Mouse (Mus musculus): ENCODE results near the gene Gm21974. TPM values are rescaled to one million over a fixed set of nuclear protein-coding genes. Genes with fewer than 3 reads are reported as not detected.
"Not testable (repeated sequence)": the region's sequence is repeated elsewhere in the genome, so short reads cannot be mapped to it uniquely, and the experiment has no call there.

The Gm21974 gene
- polyA plus RNA-seq, 1 experiment = not detected

DNA sequence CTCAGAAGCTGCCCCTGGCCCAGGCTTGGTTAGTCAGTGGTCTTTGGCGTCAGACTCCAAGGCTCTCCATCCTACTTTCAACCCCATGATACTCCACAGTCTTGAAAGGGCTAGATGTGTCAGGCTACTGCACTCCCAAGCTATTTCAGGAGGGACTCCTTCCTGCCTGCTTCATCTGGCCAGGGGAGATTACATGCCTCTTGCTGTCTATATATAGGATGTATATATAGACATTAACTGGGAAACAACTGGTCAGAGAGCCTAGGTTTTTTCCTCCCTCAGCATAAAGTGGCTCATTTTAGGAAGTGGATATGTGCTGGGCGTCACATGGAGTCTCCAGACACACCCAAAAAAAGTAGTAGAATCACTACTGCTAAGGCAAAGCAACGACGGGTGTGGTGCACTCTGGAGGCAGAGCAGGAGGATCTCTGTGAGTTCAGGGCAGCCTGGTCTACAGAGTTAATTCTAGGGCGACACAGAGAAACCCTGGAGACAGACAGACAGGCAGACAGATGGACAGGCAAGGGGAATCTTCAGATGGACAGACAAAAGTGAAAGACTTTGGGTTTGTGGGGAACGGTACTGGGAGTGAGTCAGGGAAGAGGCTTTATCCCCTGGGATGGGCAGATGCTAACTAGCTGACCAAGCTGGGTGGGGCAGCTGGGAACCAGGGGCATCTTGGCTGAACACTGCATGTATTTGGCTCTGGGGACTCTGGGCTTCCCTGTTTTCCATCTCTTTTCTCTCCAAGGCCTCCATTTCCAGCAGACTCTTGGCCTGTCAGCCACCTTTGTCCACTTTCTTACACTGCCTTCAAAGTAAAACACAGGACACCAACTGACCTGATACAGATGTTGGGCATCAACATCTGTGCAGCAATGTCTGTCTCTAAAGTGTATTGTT is 45.0 kb downstream of the Gm21974 start:
- Histone ChIP-seq H3K4me3 (replicated peaks) (no peak overlapping the region), H3K9me3 (ENCODE audit: control insufficient read depth, low read length) (no peaks in the 10 kb centered on the region), H3K4me1 (ENCODE audit: control insufficient read depth) (peaks cover 16% of the 10 kb centered on the region), H3K27me3 (ENCODE audit: control insufficient read depth) (no peaks in the 10 kb centered on the region), H3K36me3 (ENCODE audit: control insufficient read depth) (peaks cover 26% of the 10 kb centered on the region)
- TF ChIP-seq TAL1 (IDR thresholded peaks at IDR 0.05; ENCODE audit: low read length) (no peak), GATA1 (IDR thresholded peaks at IDR 0.05; ENCODE audit: low read length) (no peak)

GRCm38 (mm10) chr7:127842001-127842718 is 53.1 kb downstream of the Gm21974 start:
- no peaks in the 10 kb centered on the region for H3K27me3 ChIP-seq (ENCODE audit: control insufficient read depth)
- H3K4me1 ChIP-seq (ENCODE audit: control insufficient read depth) = peaks cover 25% of the 10 kb centered on the region
- H3K9me3 ChIP-seq (ENCODE audit: control insufficient read depth, low read length) = no peaks in the 10 kb centered on the region
- H3K4me3 ChIP-seq (replicated peaks) = peak overlapping the region; percentile 75
- H3K36me3 ChIP-seq (ENCODE audit: control insufficient read depth) = peaks cover 29% of the 10 kb centered on the region
- TF ChIP-seq TAL1 (IDR thresholded peaks at IDR 0.05; ENCODE audit: low read length) = no peak
- no peak for TF ChIP-seq GATA1 (IDR thresholded peaks at IDR 0.05; ENCODE audit: low read length)

GRCm38 (mm10) chr7:127841340-127842000 is 53.8 kb downstream of the Gm21974 start:
- H3K36me3 ChIP-seq (ENCODE audit: control insufficient read depth) = peaks cover 22% of the 10 kb centered on the region
- H3K9me3 ChIP-seq (ENCODE audit: control insufficient read depth, low read length) = no peaks in the 10 kb centered on the region
- no peaks in the 10 kb centered on the region for H3K27me3 ChIP-seq (ENCODE audit: control insufficient read depth)
- TF ChIP-seq GATA1 (IDR thresholded peaks at IDR 0.05; ENCODE audit: low read length) (no peak), TAL1 (IDR thresholded peaks at IDR 0.05; ENCODE audit: low read length) (no peak)
- H3K4me3 ChIP-seq (replicated peaks) = peak overlapping the region; percentile 75
- H3K4me1 ChIP-seq (ENCODE audit: control insufficient read depth) = peaks cover 25% of the 10 kb centered on the region

DNA sequence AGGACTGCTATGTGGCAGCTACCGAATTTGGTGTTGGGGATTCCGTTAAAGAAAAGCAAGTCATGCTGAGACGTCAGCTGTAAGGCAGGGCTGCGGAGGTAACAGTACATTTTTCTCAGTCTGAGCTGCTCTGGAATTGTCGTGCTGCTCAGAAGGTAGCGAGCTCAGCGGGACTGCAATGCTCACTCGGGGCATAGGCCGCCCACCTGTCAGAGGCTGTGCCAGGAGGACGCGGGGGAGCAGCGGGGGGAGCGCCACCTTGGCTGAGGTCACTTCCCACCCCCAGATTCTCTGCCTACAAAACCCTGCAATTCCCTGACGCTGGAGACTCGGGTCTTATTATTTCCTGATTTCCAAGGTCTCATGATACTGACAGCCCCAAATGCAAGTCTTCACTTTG is 54.4 kb downstream of the Gm21974 start:
- no peaks in the 10 kb centered on the region for H3K27me3 ChIP-seq (ENCODE audit: control insufficient read depth)
- H3K4me3 ChIP-seq (replicated peaks) = peak overlapping the region; percentile 75
- no peaks in the 10 kb centered on the region for H3K9me3 ChIP-seq (ENCODE audit: control insufficient read depth, low read length)
- H3K4me1 ChIP-seq (ENCODE audit: control insufficient read depth) = peaks cover 25% of the 10 kb centered on the region
- TF ChIP-seq GATA1 (IDR thresholded peaks at IDR 0.05; ENCODE audit: low read length) (no peak), TAL1 (IDR thresholded peaks at IDR 0.05; ENCODE audit: low read length) (no peak)
- peaks cover 17% of the 10 kb centered on the region for H3K36me3 ChIP-seq (ENCODE audit: control insufficient read depth)

GRCm38 (mm10) chr7:127840031-127840430 is 55.2 kb downstream of the Gm21974 start:
- H3K27me3 ChIP-seq (ENCODE audit: control insufficient read depth); H3K4me3 ChIP-seq (replicated peaks); H3K9me3 ChIP-seq (ENCODE audit: control insufficient read depth, low read length): not testable (repeated sequence)
- H3K4me1 ChIP-seq (ENCODE audit: control insufficient read depth) = peaks cover 25% of the 10 kb centered on the region
- peaks cover 13% of the 10 kb centered on the region for H3K36me3 ChIP-seq (ENCODE audit: control insufficient read depth)

- H3K4me3 ChIP-seq (replicated peaks); H3K36me3 ChIP-seq (ENCODE audit: control insufficient read depth); H3K27me3 ChIP-seq (ENCODE audit: control insufficient read depth); H3K9me3 ChIP-seq (ENCODE audit: control insufficient read depth, low read length): not testable (repeated sequence)
- peaks cover 25% of the 10 kb centered on the region for H3K4me1 ChIP-seq (ENCODE audit: control insufficient read depth)
Observed at GRCm38 (mm10) chr7:127837878-127838277, 57.4 kb downstream of the Gm21974 start.

GRCm38 (mm10) chr7:127837473-127837872 is 57.8 kb downstream of the Gm21974 start:
- TF ChIP-seq GATA1 (IDR thresholded peaks at IDR 0.05; ENCODE audit: low read length) = no peak
- TF ChIP-seq TAL1 (IDR thresholded peaks at IDR 0.05; ENCODE audit: low read length) = no peak
- H3K4me1 ChIP-seq (ENCODE audit: control insufficient read depth) = peaks cover 22% of the 10 kb centered on the region
- H3K27me3 ChIP-seq (ENCODE audit: control insufficient read depth) = no peaks in the 10 kb centered on the region
- no peak overlapping the region for H3K4me3 ChIP-seq (replicated peaks)
- no peaks in the 10 kb centered on the region for H3K36me3 ChIP-seq (ENCODE audit: control insufficient read depth)
- no peaks in the 10 kb centered on the region for H3K9me3 ChIP-seq (ENCODE audit: control insufficient read depth, low read length)

Other genes with a start within 250 kb of the Gm21974 start
- 16.0 and 17.8 TPM in 2 replicates for gene Bcl7c, start 186.5 kb downstream of the Gm21974 start, polyA plus RNA-seq (2012)
- 0.06 TPM in 1 of 2 replicates, not detected in the other for gene Ctf1, start 182.7 kb downstream of the Gm21974 start, polyA plus RNA-seq (2012)
- gene Ctf2, start 163.3 kb downstream of the Gm21974 start, polyA plus RNA-seq (2012) = 0.02 TPM in 1 of 2 replicates, not detected in the other
- gene Fbxl19, start 150.9 kb downstream of the Gm21974 start, polyA plus RNA-seq (2012) = 8.2 and 9.9 TPM in 2 replicates
- 0.30 and 0.44 TPM in 2 replicates for gene Orai3, start 125.6 kb downstream of the Gm21974 start, polyA plus RNA-seq (2012)
- 4.7 and 6.0 TPM in 2 replicates for gene Setd1a, start 118.8 kb downstream of the Gm21974 start, polyA plus RNA-seq (2012)
- gene Gm49388, start 109.8 kb downstream of the Gm21974 start, polyA plus RNA-seq (2012) = 0.39 TPM in 1 of 2 replicates, not detected in the other
- gene Hsd3b7, start 94.8 kb downstream of the Gm21974 start, polyA plus RNA-seq (2012) = 0.43 and 0.50 TPM in 2 replicates
- 1.4 and 1.5 TPM in 2 replicates for gene Stx4a, start 71.2 kb downstream of the Gm21974 start, polyA plus RNA-seq (2012)
- 0.01 TPM in 1 of 2 replicates, not detected in the other for gene Stx1b, start 70.9 kb downstream of the Gm21974 start, polyA plus RNA-seq (2012)
- 1.3 TPM in 2 replicates for gene Zfp646, start 19.2 kb downstream of the Gm21974 start, polyA plus RNA-seq (2012)
- gene Zfp668, start 18.6 kb downstream of the Gm21974 start, polyA plus RNA-seq (2012) = 1.3 and 1.5 TPM in 2 replicates
- gene Prss53, start 4.5 kb downstream of the Gm21974 start, polyA plus RNA-seq (2012) = 0.03 and 0.05 TPM in 2 replicates
- gene Vkorc1, start 163 bp upstream of the Gm21974 start, polyA plus RNA-seq (2012) = 0.89 and 1.3 TPM in 2 replicates
- 13.1 and 18.3 TPM in 2 replicates for gene Bckdk, start 8.6 kb upstream of the Gm21974 start, polyA plus RNA-seq (2012)
- 0.44 and 0.49 TPM in 2 replicates for gene Kat8, start 17.1 kb upstream of the Gm21974 start, polyA plus RNA-seq (2012)
- 0.04 TPM in 1 of 2 replicates, not detected in the other for gene Prss8, start 34.6 kb upstream of the Gm21974 start, polyA plus RNA-seq (2012)
- gene Prss36, start 51.3 kb upstream of the Gm21974 start, polyA plus RNA-seq (2012) = 0.21 and 0.28 TPM in 2 replicates
- 39.4 and 42.2 TPM in 2 replicates for gene Fus, start 72.0 kb upstream of the Gm21974 start, polyA plus RNA-seq (2012)
- 0.19 and 0.25 TPM in 2 replicates for gene Pycard, start 98.4 kb upstream of the Gm21974 start, polyA plus RNA-seq (2012)
- 0.02 TPM in 1 of 2 replicates, not detected in the other for gene Trim72, start 108.5 kb upstream of the Gm21974 start, polyA plus RNA-seq (2012)
- gene Itgam, start 167.2 kb upstream of the Gm21974 start, polyA plus RNA-seq (2012) = 0.01 TPM in 2 replicates
- gene Gm49368, start 167.2 kb upstream of the Gm21974 start, polyA plus RNA-seq (2012) = not detected in 2 replicates
- gene Itgax, start 234.1 kb upstream of the Gm21974 start, polyA plus RNA-seq (2012) = not detected in 2 replicates

Data from erythroblast, embryonic 14.5 days (primary cell).